Mouse (Mus musculus) kidney, adult 2 months (tissue): ENCODE measurements around the gene Rab8a. TPM values are rescaled to one million over a fixed set of nuclear protein-coding genes. Genes with fewer than 3 reads are reported as not detected.
"Not testable (repeated sequence)": the region's sequence is repeated elsewhere in the genome, so short reads cannot be mapped to it uniquely, and the experiment has no call there.

Source experiments
- DNase-seq: peaks from one replicate; pipeline ENCODE4 v3.0.0; 2021
- H3K27ac ChIP-seq: fragments of 200-500 bp; 2 replicates; pipeline ENCODE4 v1.5.1; 2012; ENCODE audit warnings: low read depth, low read length, control low read depth, inconsistent platforms; ENCODE audit not compliant: insufficient read depth
- H3K27me3 ChIP-seq: fragments of 200-500 bp; replicated peaks from 2 replicates; pipeline ENCODE4 v1.6.1; 2012; ENCODE audit warnings: mild to moderate bottlenecking, moderate library complexity, low read length, inconsistent platforms; ENCODE audit not compliant: control insufficient read depth, insufficient read depth
- H3K36me3 ChIP-seq: fragments of 200-500 bp; 2 replicates; pipeline ENCODE4 v1.6.1; 2012; ENCODE audit warnings: mild to moderate bottlenecking, moderate library complexity, low read length, inconsistent platforms; ENCODE audit not compliant: control insufficient read depth, insufficient read depth
- H3K4me1 ChIP-seq: fragments of 200-500 bp; 2 replicates; pipeline ENCODE4 v1.6.1; 2011; ENCODE audit warnings: low read length; ENCODE audit not compliant: control insufficient read depth, insufficient read depth
- H3K4me3 ChIP-seq: fragments of 200-500 bp; 2 replicates; pipeline ENCODE4 v1.5.1; 2011; ENCODE audit warnings: mild to moderate bottlenecking, low read depth, low read length, control low read depth; ENCODE audit not compliant: insufficient read depth
- CTCF ChIP-seq: fragments of 200-500 bp; conservative IDR thresholded peaks from 2 replicates; pipeline ENCODE4 v1.5.1; 2011; ENCODE audit warnings: low read depth, mild to moderate bottlenecking, control low read depth, low read length, moderate library complexity, mixed read lengths; ENCODE audit not compliant: insufficient read depth, insufficient read length
- POLR2A ChIP-seq: fragments of 200-500 bp; IDR thresholded peaks from one replicate; pipeline ENCODE4 v1.6.1; 2011; ENCODE audit warnings: low read depth, low read length, control low read depth
- WGBS: fragments of 180-500 bp; shearing (Covaris S2); methylation state at CpG from one replicate; pipeline ENCODE4 v1.1.7; 2018; 5-methylcytosine and 5-hydroxymethylcytosine counted together
- polyA plus RNA-seq: library from polyadenylated mRNA; depleted of rRNA; stranded (reverse); fragments of >200 nt; gene quantifications from 2 replicates; pipeline ENCODE4 v1.2.3, GENCODE M21; 2012; rRNA removed

Gene Rab8a
- 112 and 148 TPM in 2 replicates for polyA plus RNA-seq

DNA sequence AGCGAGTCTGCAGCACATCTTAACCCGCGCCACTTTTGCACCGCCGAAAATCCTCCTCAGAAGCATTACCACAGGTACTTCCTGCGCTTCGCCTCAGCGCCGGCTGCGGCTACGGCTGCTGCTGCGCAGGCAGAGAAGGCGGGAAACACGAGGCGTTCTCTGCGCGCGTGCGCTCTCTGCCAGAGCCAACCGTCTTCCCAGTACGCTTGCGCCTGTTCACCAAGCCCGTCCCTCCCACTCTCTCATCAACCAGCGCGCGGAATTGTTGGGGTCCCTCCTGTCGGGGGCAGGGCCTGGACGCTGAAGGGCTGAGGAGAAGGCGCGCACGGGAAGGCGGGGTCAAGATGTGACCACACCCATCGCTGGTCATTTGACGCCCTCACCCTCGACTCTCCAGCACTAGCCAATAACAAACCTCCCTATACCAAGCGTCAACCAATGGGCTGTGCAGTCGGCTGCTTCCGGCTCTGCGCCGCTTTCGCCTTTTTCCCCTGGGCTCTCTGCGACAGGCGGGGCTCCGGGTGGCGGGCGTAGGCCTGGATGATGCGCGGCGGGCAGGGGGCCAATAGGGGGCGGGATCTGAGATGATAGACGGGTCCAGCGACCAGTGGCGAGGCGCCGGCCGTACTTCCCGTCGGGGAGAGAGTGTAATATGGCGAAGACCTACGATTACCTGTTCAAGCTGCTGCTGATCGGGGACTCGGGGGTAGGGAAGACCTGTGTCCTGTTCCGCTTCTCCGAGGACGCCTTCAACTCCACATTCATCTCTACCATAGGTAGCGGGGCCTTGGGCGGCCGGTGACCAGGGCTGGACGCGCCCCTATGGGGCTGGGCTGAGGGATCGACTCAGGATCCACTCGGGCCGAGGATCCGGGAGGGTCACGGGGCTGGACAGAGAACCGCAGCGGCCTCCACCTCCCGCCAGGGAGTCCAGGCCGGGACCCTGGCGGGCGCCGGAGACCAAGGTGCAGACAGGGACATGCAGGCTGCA, at the start of gene Rab8a:
Gene Rab8a, plus strand, starts transcription at position 494 of the 991 bp plus-strand sequence.
- TF ChIP-seq POLR2A (peak; percentile 73), CTCF (no peak)
- H3K36me3 ChIP-seq: no peaks in the 10 kb centered on the region
- DNase-seq: peak; percentile 100
- no peaks in the 10 kb centered on the region for H3K27me3 ChIP-seq
- under 1% methylated on average over 82 of the region's 82 CpGs for WGBS
- peaks cover 15% of the 10 kb centered on the region for H3K4me1 ChIP-seq
- H3K4me3 ChIP-seq: peak within 1 kb of the TSS; percentile 91
- H3K27ac ChIP-seq: peak within 1 kb of the TSS; percentile 71; the same call in 1 of the 2 replicates

DNA sequence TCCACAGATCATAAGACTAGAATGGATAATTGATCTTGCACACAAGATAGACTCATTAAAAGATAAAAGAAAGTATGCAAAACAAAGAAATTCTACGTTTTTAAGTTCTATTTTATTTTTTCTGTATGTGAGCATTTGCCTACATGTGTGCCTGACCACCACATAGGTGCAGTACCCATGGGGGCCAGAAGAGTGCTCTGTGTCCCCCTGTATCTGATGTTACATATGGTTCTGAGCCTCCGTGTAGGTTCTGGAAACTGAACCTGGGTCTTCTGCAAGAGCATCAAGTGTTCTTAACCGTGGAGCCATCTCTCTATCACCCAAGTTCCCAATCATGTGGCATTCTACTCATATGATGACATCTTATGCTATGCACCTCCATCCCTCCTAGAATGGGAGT, 48.5 kb upstream of the Rab8a start:
- no peak for DNase-seq
- H3K4me3 ChIP-seq: no peak overlapping the region
- no peaks in the 10 kb centered on the region for H3K27me3 ChIP-seq
- TF ChIP-seq POLR2A (no peak), CTCF (0 out of 2 replicates have a peak, but pooled peaks have one; percentile 17)
- H3K27ac ChIP-seq: no peak overlapping the region
- no peaks in the 10 kb centered on the region for H3K36me3 ChIP-seq
- no peaks in the 10 kb centered on the region for H3K4me1 ChIP-seq
- 64% methylated on average over 3 of the region's 3 CpGs for WGBS

DNA sequence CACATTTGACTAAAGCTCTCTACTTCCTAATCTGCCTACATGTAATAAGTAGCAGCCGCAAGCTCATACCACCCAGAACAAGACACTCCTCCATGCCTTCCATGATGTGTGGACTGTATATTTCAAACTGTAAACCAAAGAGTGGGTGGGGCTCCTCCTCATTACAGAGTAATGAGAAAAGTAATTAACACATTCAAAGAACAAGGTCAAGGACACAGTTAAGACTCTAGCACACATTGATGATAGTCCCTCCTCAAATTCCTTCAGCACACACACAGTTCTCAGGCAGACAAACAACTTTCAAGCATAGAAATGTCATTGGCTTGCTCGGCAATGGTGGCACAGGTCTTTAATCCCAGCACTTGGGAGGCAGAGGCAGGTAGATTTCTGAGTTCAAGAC, 45.8 kb upstream of the Rab8a start:
- TF ChIP-seq CTCF (no peak), POLR2A (no peak)
- WGBS: 86% methylated on average over 2 of the region's 2 CpGs
- Histone ChIP-seq H3K27me3 (no peaks in the 10 kb centered on the region), H3K36me3 (no peaks in the 10 kb centered on the region), H3K4me3 (no peak overlapping the region), H3K4me1 (no peaks in the 10 kb centered on the region), H3K27ac (no peak overlapping the region)
- DNase-seq: no peak

DNA sequence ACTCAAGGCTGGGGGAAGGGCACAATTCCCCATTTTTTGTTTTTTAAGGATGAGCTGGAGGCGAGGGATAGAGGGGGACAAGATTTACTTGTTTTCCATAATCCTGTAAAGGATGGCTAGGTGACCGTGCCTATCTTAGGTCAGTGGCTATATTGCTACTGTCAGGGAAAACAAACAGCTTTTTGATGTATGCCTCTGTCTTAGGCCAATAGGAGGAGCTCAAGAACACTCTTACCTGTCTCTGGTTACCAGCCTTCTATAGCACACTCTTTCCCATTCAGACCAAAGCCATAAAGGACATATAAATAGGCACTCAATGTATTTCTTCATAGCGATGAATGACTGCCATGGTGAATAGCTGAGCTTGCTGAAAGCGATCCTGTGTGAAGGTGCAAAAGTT, 42.4 kb upstream of the Rab8a start:
- TF ChIP-seq CTCF (no peak), POLR2A (no peak)
- Histone ChIP-seq H3K4me1 (no peaks in the 10 kb centered on the region), H3K36me3 (no peaks in the 10 kb centered on the region), H3K27ac (no peak overlapping the region), H3K4me3 (no peak overlapping the region), H3K27me3 (no peaks in the 10 kb centered on the region)
- DNase-seq: no peak
- 52% methylated on average over 4 of the region's 4 CpGs for WGBS

DNA sequence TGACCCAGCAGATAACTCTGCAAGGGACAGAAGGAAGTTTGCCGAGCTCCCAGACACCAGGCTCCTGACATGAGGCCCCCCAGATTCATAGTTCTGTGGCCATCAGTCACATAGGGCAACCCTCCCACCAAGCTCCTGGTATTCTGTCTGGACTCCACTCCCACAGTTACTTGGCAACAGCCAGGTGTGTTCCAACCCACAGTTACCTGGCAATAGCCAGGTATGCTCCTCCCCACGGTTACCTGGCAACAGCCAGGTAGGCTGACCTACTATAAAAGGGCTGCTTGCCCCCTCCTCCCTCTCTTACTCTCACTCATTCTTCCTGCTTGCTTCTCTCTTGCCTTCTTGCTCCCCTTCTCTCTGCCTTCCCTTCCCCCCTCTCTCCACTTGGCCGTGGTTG, 39.5 kb upstream of the Rab8a start:
- H3K27me3 ChIP-seq, H3K4me1 ChIP-seq, DNase-seq, H3K36me3 ChIP-seq, H3K4me3 ChIP-seq, H3K27ac ChIP-seq: not testable (repeated sequence)
- 65% methylated on average over 3 of the region's 3 CpGs for WGBS

DNA sequence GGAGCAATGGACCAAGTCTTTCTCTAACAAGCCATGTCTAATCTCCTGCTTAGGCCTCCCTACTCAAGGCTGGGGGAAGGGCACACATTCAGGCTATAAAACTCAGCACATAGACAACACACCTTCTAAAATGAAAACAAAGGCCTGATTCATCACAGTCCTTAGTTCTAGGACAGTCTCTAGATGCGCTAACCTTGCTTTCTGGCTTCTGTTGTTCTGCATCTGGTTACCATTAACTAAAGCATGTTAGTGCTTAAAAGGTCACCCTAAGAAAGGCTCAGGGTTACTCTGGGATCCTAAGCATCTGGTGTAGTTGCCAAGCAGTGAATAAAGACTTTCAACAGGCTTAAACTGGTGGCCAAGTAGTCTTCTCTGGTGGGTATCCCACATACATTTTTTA, 39.0 kb upstream of the Rab8a start:
- Histone ChIP-seq H3K4me3 (no peak overlapping the region), H3K36me3 (no peaks in the 10 kb centered on the region), H3K4me1 (no peaks in the 10 kb centered on the region), H3K27me3 (no peaks in the 10 kb centered on the region), H3K27ac (no peak overlapping the region)
- DNase-seq: no peak
- TF ChIP-seq POLR2A: no peak
- no peak for TF ChIP-seq CTCF
- 89% methylated on average over 1 of the region's 1 CpGs for WGBS

DNA sequence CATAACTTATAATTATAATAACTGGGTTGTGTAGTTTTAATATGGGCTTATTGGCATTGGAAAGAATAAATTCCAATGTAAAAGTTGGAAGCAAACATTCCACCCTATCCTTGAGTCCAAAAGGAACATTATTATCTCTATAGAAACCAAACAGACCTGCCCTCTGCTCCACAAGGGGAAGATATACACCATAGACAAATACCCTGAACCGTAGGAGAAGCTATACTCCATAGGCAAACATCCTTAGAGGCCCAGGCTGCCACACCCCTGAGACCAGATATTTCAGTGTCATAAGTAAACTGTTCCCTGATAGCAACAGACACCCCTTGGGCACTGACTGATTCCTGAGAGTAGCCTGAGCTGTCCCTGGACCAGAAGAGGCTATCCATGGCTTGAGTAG, 33.2 kb upstream of the Rab8a start:
- 80% methylated on average over 1 of the region's 1 CpGs for WGBS
- no peak overlapping the region for H3K4me3 ChIP-seq
- no peaks in the 10 kb centered on the region for H3K27me3 ChIP-seq
- H3K27ac ChIP-seq: no peak overlapping the region
- no peak for DNase-seq
- no peaks in the 10 kb centered on the region for H3K36me3 ChIP-seq
- TF ChIP-seq CTCF: no peak
- no peak for TF ChIP-seq POLR2A
- H3K4me1 ChIP-seq: no peaks in the 10 kb centered on the region
